21 mouse cellular contexts compared by ENCODE assay signal in the genomic region with DNA sequence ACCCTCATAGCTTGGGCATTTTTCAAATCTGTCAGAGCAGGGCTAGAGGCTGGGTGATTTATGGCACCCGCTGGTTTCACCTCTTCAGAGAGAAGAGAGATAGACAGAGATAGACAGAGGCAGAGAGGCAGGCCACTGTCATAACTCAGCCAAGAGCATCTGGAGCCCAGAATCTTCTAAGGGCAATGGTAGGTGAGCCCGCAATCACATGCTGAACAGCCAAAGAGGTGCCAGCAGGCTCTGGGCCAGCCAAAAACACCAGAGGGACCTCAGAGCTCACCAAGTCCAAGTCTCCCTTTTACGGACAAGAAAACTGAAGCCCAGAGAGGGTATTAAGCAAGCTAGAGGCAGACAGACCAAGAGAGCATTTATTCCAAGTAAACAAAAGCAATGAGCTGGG.
DNase-seq lines count a peak whose midpoint lies in the region; ATAC-seq and TF ChIP-seq lines count a peak whose summit lies in the region.
"Had no signal": no experiment of that assay in that cellular context is flagged by ENCODE, and none has a peak within 500 bp of the region (broad histone marks: within the 10 kb centered on the region; RNA-seq: fewer than 3 reads in every experiment).

No protein-coding gene starts in this region.

- no peaks in the 10 kb centered on the region for H3K27me3 ChIP-seq in heart, adult 2 months (ENCODE audit: control insufficient read depth, insufficient read depth, low read length)
- no peaks in the 10 kb centered on the region for H3K27me3 ChIP-seq in heart, embryonic 12.5 days (replicated peaks)
- H3K27me3 ChIP-seq in E14TG2a.4 (ENCODE audit: insufficient read depth, low read length) = no peaks in the 10 kb centered on the region
- H3K27me3 ChIP-seq: forebrain, embryonic 15.5 days; hindbrain, embryonic 12.5 days; lung, embryonic 15.5 days; midbrain, embryonic 12.5 days; Patski had no signal

- no peak for ATAC-seq in heart, embryonic 12.5 days (ENCODE audit: insufficient number of reproducible peaks, low FRiP score)
- ATAC-seq: activated CD4-positive, CD25-positive, alpha-beta regulatory T cell, adult 4 months; forebrain, embryonic 15.5 days; intestine, embryonic 16.5 days; liver, embryonic 12.5 days; Patski had no signal

- no peak overlapping the region for H3K4me2 ChIP-seq in heart, embryonic 12.5 days
- H3K4me2 ChIP-seq: forebrain, embryonic 15.5 days; hindbrain, embryonic 12.5 days; liver, embryonic 12.5 days; lung, embryonic 15.5 days; midbrain, embryonic 12.5 days had no signal

- WGBS in heart, adult 2 months = 66% methylated on average over 3 of the region's 3 CpGs
- 84% methylated on average over 3 of the region's 3 CpGs for WGBS in heart, embryonic 12.5 days

- H3K79me2 ChIP-seq in heart, adult 2 months (replicated peaks; ENCODE audit: control insufficient read depth, insufficient read depth, low read length) = no peaks in the 10 kb centered on the region

- no peak overlapping the region for H3K9ac ChIP-seq in heart, adult 2 months (ENCODE audit: low read depth, low read length)
- no peak overlapping the region for H3K9ac ChIP-seq in heart, embryonic 12.5 days
- H3K9ac ChIP-seq: forebrain, embryonic 15.5 days; hindbrain, embryonic 12.5 days; liver, embryonic 12.5 days; lung, embryonic 15.5 days; midbrain, embryonic 12.5 days had no signal

- no peak for TF ChIP-seq EP300 in heart, adult 2 months (IDR thresholded peaks at IDR 0.05; ENCODE audit: insufficient read depth, low read depth, low read length)

- intact Hi-C loops in heart, adult 2 months (cut with DNase I) = no loop called here

- no peaks in the 10 kb centered on the region for H3K36me3 ChIP-seq in heart, adult 2 months (ENCODE audit: control insufficient read depth, insufficient read depth, low read length)
- H3K36me3 ChIP-seq in heart, embryonic 12.5 days = no peaks in the 10 kb centered on the region
- H3K36me3 ChIP-seq in E14TG2a.4 (ENCODE audit: insufficient read depth, low read length) = peaks cover 6% of the 10 kb centered on the region; the same call in 1 of the 2 replicates
- H3K36me3 ChIP-seq: embryonic facial prominence, embryonic 10.5 days; liver, embryonic 12.5 days; lung, embryonic 15.5 days had no signal

- DNase-seq in adrenal gland, postnatal 10 days = peak; percentile 72
- no peak for DNase-seq in adrenal gland, postnatal 4 days (ENCODE audit: low spot score in 2 of 2)
- DNase-seq in heart, adult 2 months = peak in 1 of 2 experiments; percentile 64
- peak; percentile 28 to 46 for DNase-seq in heart, adult 9 months (ENCODE audit: low spot score in 2 of 2)
- DNase-seq in c-Kit-positive CD71-positive TER-119-positive erythroid progenitor cells, embryonic 14.5 days (ENCODE audit: low spot score) = no peak
- DNase-seq in thymus, postnatal 14 days = no peak
- DNase-seq: cerebellum, postnatal 36 days; retina, postnatal 1 day; right cerebral cortex, postnatal 4 days; thymus, postnatal 36 days had no signal

- TF ChIP-seq POLR2A in heart, adult 2 months (IDR thresholded peaks at IDR 0.05; ENCODE audit: insufficient read depth, low read depth, low read length) = no peak

- H3K4me1 ChIP-seq in heart, adult 2 months (ENCODE audit: control insufficient read depth, insufficient read depth, low read length) = no peaks in the 10 kb centered on the region; the same call in 1 of the 2 replicates
- peaks cover 25% of the 10 kb centered on the region for H3K4me1 ChIP-seq in heart, embryonic 12.5 days (replicated peaks)
- peaks cover 96% of the 10 kb centered on the region for H3K4me1 ChIP-seq in E14TG2a.4 (replicated peaks; ENCODE audit: low read depth, low read length)
- H3K4me1 ChIP-seq: forebrain, embryonic 15.5 days had no signal

- no peak for TF ChIP-seq CTCF in heart, adult 2 months (IDR thresholded peaks at IDR 0.05)
- TF ChIP-seq CTCF in E14TG2a.4 (conservative IDR thresholded peaks at IDR 0.05; ENCODE audit: low read length) = no peak

- H3K27ac ChIP-seq in heart, adult 2 months = peak overlapping the region; percentile 26
- H3K27ac ChIP-seq in heart, embryonic 12.5 days (ENCODE audit: poor library complexity, severe bottlenecking) = no peak overlapping the region
- H3K27ac ChIP-seq: forebrain, embryonic 15.5 days; hindbrain, embryonic 12.5 days; liver, embryonic 12.5 days; lung, embryonic 15.5 days; midbrain, embryonic 12.5 days had no signal

- H3K9me3 ChIP-seq in heart, embryonic 12.5 days (replicated peaks) = no peaks in the 10 kb centered on the region
- no peaks in the 10 kb centered on the region for H3K9me3 ChIP-seq in E14TG2a.4 (ENCODE audit: low read length)
- H3K9me3 ChIP-seq: embryonic facial prominence, embryonic 10.5 days; forebrain, embryonic 15.5 days; hindbrain, embryonic 12.5 days; liver, embryonic 12.5 days; lung, embryonic 15.5 days; midbrain, embryonic 12.5 days had no signal

- H3K4me3 ChIP-seq in heart, adult 2 months = no peak overlapping the region
- H3K4me3 ChIP-seq in heart, embryonic 12.5 days = no peak overlapping the region
- 0 out of 2 replicates have a peak overlapping the region, but pooled peaks have one; percentile 20 for H3K4me3 ChIP-seq in E14TG2a.4 (replicated peaks; ENCODE audit: low read length)
- H3K4me3 ChIP-seq: embryonic facial prominence, embryonic 10.5 days; forebrain, embryonic 15.5 days; hindbrain, embryonic 12.5 days; liver, embryonic 12.5 days; lung, embryonic 15.5 days; midbrain, embryonic 12.5 days had no signal

Comparison
In these comparisons a context has a peak if more than half of its experiments do, and no peak if none do; other contexts are left out.
1. DNase-seq: peak in adrenal gland, postnatal 10 days (single experiment) and heart, adult 9 months (2 of 2); none in adrenal gland, postnatal 4 days (0 of 2), c-Kit-positive CD71-positive TER-119-positive erythroid progenitor cells, embryonic 14.5 days (single experiment) and thymus, postnatal 14 days (single experiment).